Mouse (Mus musculus) limb, embryonic 11.5 days (tissue): ENCODE measurements at regions not wholly inside any gene's neighbourhood (a gene's known extent, or its start where the extent isn't known, plus 50 kb on each side); places are given as distances from the start of the nearest gene placed in this dataset.

Experiments used
- ATAC-seq: fragments of 200-750 bp; cut with Nextera tagmentation; 2 replicates; pipeline ENCODE4 v1.8.0; 2017; ENCODE audit warnings: low read depth; ENCODE audit not compliant: insufficient number of reproducible peaks, low FRiP score, low TSS enrichment
- DNase-seq: peaks from one replicate; pipeline ENCODE4 v3.0.0-alpha.2; 2015; ENCODE audit warnings: low spot score
- H3K27ac ChIP-seq: fragments of 300-500 bp; sonication (generic); replicated peaks from 2 replicates; pipeline ENCODE4 v1.5.1; 2014; ENCODE audit warnings: low read depth, mild to moderate bottlenecking, low read length
- H3K27me3 ChIP-seq: fragments of 300-500 bp; sonication (generic); 2 replicates; pipeline ENCODE4 v1.6.1; 2014; ENCODE audit warnings: mild to moderate bottlenecking, low read length, mixed read lengths; ENCODE audit not compliant: control insufficient read depth, insufficient read depth
- H3K36me3 ChIP-seq: fragments of 300-500 bp; sonication (generic); 2 replicates; pipeline ENCODE4 v1.6.1; 2014; ENCODE audit warnings: mild to moderate bottlenecking, low read length, moderate library complexity, mixed read lengths; ENCODE audit not compliant: control insufficient read depth, insufficient read depth
- H3K4me1 ChIP-seq: fragments of 300-500 bp; sonication (generic); 2 replicates; pipeline ENCODE4 v1.6.1; 2014; ENCODE audit warnings: low read length, mixed read lengths; ENCODE audit not compliant: control insufficient read depth, insufficient read depth
- H3K4me2 ChIP-seq: fragments of 300-500 bp; sonication (generic); 2 replicates; pipeline ENCODE4 v1.6.1; 2014; ENCODE audit warnings: low read depth, mild to moderate bottlenecking, moderate library complexity; ENCODE audit not compliant: severe bottlenecking
- H3K4me3 ChIP-seq: fragments of 300-500 bp; sonication (generic); 2 replicates; pipeline ENCODE4 v1.5.1; 2014; ENCODE audit warnings: low read depth, low read length
- H3K9ac ChIP-seq: fragments of 300-500 bp; sonication (generic); 2 replicates; pipeline ENCODE4 v1.6.1; 2014; ENCODE audit warnings: mild to moderate bottlenecking, low read length
- H3K9me3 ChIP-seq: fragments of 300-500 bp; sonication (generic); 2 replicates; pipeline ENCODE4 v1.6.1; 2016; ENCODE audit warnings: low read length; ENCODE audit not compliant: control insufficient read depth
- WGBS: fragments of 180-500 bp; shearing (Covaris S2); extraction: QIAGEN DNeasy Blood & Tissue Kit; methylation state at CpG from one replicate; pipeline ENCODE4 v1.1.7; 2014; 5-methylcytosine and 5-hydroxymethylcytosine counted together

DNA sequence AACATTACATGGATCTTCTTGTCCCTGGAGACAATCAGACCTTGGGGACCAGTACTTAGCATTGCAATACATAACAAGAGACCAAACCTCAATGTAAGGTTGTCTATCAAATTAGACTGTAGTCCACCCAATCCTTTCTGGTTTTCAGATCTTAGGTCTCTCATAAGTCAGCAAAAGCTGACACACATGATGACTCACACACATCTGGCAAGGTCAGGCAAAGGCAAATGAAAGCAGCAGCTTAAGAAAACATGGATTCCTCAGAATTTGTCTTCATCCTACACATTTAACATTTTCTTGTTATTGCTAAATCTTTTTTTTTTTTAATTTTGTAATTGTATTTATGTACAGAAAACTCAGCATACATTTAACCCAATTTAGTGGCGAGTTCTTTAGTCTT, 52.0 kb downstream of the Gm11983 start:
- WGBS: 88% methylated on average over 1 of the region's 1 CpGs
- ATAC-seq: no peak
- Histone ChIP-seq H3K4me1 (no peaks in the 10 kb centered on the region), H3K9me3 (no peaks in the 10 kb centered on the region), H3K4me3 (no peak overlapping the region), H3K27ac (no peak overlapping the region), H3K4me2 (no peak overlapping the region), H3K9ac (no peak overlapping the region), H3K36me3 (no peaks in the 10 kb centered on the region), H3K27me3 (no peaks in the 10 kb centered on the region)
- no peak for DNase-seq

DNA sequence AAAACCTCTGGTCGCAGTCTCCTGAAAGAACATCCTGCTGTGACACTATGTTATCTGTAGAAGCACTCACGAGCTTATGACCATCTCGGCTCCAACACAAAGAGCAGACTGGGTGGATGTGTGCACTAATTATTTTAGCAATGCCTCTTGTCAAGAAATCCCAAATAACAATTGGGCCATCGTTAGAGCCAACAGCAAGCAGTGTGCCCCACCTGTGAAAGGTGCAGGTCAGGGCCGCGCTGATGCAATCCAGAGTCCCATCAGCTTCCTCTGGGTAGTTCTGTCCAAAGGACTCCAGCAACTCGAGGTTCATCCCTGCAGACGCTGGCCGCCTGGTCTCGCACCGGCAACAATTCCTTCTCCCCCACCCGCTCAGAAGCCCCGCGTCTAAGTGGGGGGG, 54.6 kb downstream of the Gm11983 start:
- Histone ChIP-seq H3K36me3 (no peaks in the 10 kb centered on the region), H3K9ac (no peak overlapping the region), H3K27me3 (no peaks in the 10 kb centered on the region), H3K4me3 (no peak overlapping the region), H3K27ac (no peak overlapping the region), H3K4me2 (no peak overlapping the region), H3K4me1 (no peaks in the 10 kb centered on the region), H3K9me3 (no peaks in the 10 kb centered on the region)
- 88% methylated on average over 14 of the region's 14 CpGs for WGBS
- ATAC-seq (no peak), DNase-seq (no peak)

DNA sequence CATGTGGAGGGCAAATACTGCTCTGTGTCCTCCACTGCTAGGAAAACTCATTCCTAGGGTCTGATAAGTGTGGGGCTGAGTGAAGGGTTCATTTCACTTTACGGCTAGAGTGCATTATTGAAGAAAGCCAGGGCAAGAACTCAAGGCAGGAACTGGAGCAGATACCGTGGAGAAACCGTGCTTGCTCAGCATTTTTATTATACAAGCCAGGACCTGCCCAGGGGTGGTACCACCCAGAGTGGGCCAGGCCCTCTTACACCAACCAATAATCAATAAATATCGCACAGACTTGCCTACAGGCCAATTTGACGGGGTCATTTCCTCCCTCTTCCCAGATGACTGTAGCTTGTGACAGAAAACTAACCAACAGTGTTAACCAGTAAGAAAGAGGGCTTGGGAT, 57.7 kb downstream of the Gm11983 start:
- Histone ChIP-seq H3K27me3 (no peaks in the 10 kb centered on the region), H3K9me3 (no peaks in the 10 kb centered on the region), H3K4me1 (no peaks in the 10 kb centered on the region), H3K4me2 (no peak overlapping the region), H3K9ac (no peak overlapping the region), H3K27ac (no peak overlapping the region), H3K36me3 (no peaks in the 10 kb centered on the region), H3K4me3 (no peak overlapping the region)
- no peak for ATAC-seq
- no peak for DNase-seq
- 59% methylated on average over 5 of the region's 5 CpGs for WGBS

DNA sequence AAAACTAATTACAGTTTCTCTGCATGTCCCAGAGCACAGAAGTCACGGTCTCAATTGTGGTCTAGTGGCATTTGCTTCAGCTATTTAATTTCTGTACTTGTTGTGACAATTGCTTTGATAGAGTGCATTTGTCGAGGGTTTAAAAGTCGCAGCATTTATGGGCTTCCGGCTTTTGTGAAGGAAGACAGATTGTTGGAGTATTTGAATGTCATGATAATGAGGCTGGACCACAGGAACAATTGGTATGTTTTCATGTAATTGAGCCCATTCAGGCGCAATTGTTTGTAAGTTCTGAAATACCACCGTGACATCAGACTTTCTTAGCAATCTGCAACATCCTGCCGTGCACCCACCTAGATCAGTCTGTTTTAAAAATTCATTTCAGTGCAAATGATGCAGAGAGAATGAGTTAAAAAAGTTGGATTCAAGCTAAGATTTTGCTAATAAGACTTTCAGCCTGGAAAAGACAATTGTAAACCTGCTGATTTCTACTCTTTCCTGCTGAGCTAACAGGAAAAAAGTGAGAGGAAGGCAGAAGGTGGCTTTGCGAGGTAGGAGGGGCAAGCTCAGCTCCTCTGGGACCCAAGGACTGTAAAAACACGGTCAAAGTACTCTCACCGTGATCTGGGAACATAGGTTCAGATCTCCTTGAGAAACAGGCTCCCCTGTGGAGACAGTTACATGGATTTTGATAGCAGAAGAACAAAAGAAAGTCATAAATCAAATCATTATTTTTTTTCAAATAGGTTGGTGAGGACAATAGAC, 58.7 kb downstream of the Gm11983 start:
- DNase-seq (no peak), ATAC-seq (no peak)
- H3K4me3 ChIP-seq: no peak overlapping the region
- H3K36me3 ChIP-seq: no peaks in the 10 kb centered on the region
- H3K27ac ChIP-seq: no peak overlapping the region
- H3K4me1 ChIP-seq: no peaks in the 10 kb centered on the region
- WGBS: 65% methylated on average over 10 of the region's 10 CpGs
- no peaks in the 10 kb centered on the region for H3K9me3 ChIP-seq
- H3K9ac ChIP-seq: no peak overlapping the region
- no peak overlapping the region for H3K4me2 ChIP-seq
- H3K27me3 ChIP-seq: no peaks in the 10 kb centered on the region

DNA sequence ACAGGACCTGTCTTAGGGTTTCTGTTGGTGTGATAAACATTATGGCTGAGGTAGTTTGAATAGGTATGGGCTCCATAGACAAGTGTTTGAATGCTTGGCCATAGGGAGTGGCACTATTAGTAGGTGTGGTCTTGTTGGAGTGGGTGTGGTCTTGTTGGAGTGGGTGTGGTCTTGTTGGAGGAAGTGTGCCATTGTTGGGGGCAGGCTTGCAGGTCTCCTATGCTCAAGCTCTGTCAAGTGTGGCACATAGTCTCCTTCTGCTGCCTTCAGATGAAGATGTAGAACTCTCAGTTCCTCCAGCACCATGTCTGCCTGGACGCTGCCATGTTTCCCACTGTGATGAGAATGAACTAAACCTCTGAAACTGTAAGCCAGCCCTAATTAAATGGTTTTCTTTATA, 59.9 kb downstream of the Gm11983 start:
- H3K36me3 ChIP-seq: no peaks in the 10 kb centered on the region

DNA sequence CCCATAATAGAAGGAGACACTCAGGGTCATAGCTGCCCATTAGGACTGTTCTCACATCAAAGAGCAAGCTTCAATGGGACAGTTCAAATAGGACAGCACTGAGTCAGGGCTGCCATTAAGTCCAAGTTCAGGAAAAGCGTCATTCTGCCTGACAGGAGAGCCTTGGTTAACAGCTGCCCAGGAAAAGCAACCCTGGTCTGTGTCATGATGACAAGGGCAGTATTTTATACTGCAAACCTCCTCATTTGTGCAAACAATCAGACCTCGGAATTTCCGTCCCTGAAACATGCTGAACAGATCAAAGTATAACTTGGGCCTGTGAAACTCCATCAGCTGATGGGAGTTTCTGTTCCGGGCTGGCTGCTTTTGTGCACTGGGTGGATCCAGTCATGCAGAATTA, 62.8 kb downstream of the Gm11983 start:
- H3K4me3 ChIP-seq: no peak overlapping the region
- 33% methylated on average over 4 of the region's 4 CpGs for WGBS
- no peaks in the 10 kb centered on the region for H3K4me1 ChIP-seq
- DNase-seq (no peak), ATAC-seq (no peak)
- H3K27ac ChIP-seq: no peak overlapping the region
- H3K27me3 ChIP-seq: no peaks in the 10 kb centered on the region
- no peaks in the 10 kb centered on the region for H3K36me3 ChIP-seq
- no peaks in the 10 kb centered on the region for H3K9me3 ChIP-seq
- H3K9ac ChIP-seq: no peak overlapping the region
- H3K4me2 ChIP-seq: no peak overlapping the region

More for the DNA sequence above, 59.9 kb downstream of the Gm11983 start:
- Histone ChIP-seq H3K4me2 (no peak overlapping the region), H3K4me1 (no peaks in the 10 kb centered on the region), H3K27me3 (no peaks in the 10 kb centered on the region), H3K9ac (no peak overlapping the region), H3K9me3 (no peaks in the 10 kb centered on the region), H3K4me3 (no peak overlapping the region), H3K27ac (no peak overlapping the region)
- ATAC-seq: no peak
- no peak for DNase-seq
- 92% methylated on average over 1 of the region's 1 CpGs for whole genome bisulfite sequencing

DNA sequence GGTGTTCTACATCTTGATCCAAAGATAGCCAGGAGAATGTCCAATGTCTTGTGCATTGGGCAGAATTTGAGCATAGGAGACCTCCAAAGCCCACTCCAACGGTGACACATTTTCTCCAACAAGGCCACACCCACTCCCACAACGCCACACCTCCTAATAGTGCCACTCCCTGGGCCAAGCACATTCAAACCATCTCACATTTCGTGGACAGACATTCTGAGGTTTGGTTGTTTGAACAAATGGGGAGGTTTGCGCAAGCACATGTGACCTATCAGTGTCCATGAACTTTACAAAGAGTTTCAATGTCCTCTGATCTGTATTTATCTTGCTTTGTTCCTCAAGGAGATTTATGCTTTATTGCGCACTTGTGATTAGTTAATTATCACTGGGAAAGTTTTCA, 63.5 kb downstream of the Gm11983 start:
- WGBS: 86% methylated on average over 5 of the region's 5 CpGs
- no peaks in the 10 kb centered on the region for H3K27me3 ChIP-seq
- DNase-seq (no peak), ATAC-seq (no peak)
- no peak overlapping the region for H3K9ac ChIP-seq
- no peak overlapping the region for H3K27ac ChIP-seq
- H3K4me3 ChIP-seq: no peak overlapping the region
- no peaks in the 10 kb centered on the region for H3K4me1 ChIP-seq
- H3K9me3 ChIP-seq: no peaks in the 10 kb centered on the region
- no peak overlapping the region for H3K4me2 ChIP-seq
- H3K36me3 ChIP-seq: no peaks in the 10 kb centered on the region

DNA sequence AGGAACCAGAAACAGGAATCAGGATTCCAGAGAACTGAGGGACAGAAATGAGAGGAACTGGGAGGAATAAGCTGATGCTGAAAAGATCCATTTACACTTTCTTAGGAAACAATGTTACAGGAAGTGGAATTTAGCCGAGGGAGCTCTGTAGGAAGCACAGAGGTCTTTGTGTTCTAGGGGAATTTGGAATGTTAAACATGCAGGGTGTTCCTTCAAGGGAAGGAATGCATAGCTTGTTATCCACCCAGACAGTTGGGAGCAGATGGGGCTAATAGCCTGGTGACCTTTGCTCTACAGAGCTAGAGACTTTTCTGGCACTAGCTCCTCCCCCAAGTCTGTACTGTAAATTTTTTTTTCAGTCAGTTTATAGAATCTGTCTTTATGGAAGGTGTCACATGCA, 64.1 kb downstream of the Gm11983 start:
- 23% methylated on average over 1 of the region's 1 CpGs for WGBS

DNA sequence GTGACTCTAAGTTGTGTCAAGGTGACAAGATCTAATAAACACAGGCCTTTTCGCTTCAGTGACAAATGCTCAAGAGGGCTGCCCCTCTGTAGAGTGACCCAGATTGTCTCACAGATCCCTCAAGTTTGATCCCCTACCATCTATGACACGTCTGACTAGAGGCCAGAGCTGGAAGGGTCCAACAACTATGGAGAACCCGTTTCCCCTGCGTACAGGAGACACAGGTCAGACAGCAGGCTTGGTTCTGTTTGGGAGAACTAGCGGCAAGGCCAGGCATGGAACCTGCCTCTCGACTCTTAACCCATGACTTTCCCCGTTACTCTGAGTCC, 68.1 kb downstream of the Gm11983 start:
- H3K9me3 ChIP-seq: no peaks in the 10 kb centered on the region
- H3K9ac ChIP-seq: no peak overlapping the region
- no peak overlapping the region for H3K27ac ChIP-seq
- WGBS: 84% methylated on average over 7 of the region's 7 CpGs
- H3K4me2 ChIP-seq: no peak overlapping the region
- no peak for DNase-seq
- H3K27me3 ChIP-seq: no peaks in the 10 kb centered on the region
- H3K4me3 ChIP-seq: no peak overlapping the region
- no peaks in the 10 kb centered on the region for H3K36me3 ChIP-seq
- no peak for ATAC-seq
- H3K4me1 ChIP-seq: no peaks in the 10 kb centered on the region

More for the DNA sequence above, 64.1 kb downstream of the Gm11983 start:
- Histone ChIP-seq H3K27ac (no peak overlapping the region), H3K9ac (no peak overlapping the region), H3K9me3 (no peaks in the 10 kb centered on the region), H3K4me3 (no peak overlapping the region), H3K36me3 (no peaks in the 10 kb centered on the region), H3K4me1 (no peaks in the 10 kb centered on the region), H3K27me3 (no peaks in the 10 kb centered on the region), H3K4me2 (no peak overlapping the region)
- ATAC-seq (no peak), DNase-seq (no peak)
